Mouse (Mus musculus) thymus, adult 2 months (tissue): ENCODE data around the gene Il1rapl2.

Experiments
- CTCF ChIP-seq: fragments of 200-500 bp; IDR thresholded peaks from 2 replicates; pipeline ENCODE4 v1.5.1; 2012; ENCODE audit warnings: mild to moderate bottlenecking, control low read depth, low read length, moderate library complexity, borderline replicate concordance; ENCODE audit not compliant: control insufficient read depth, poor library complexity, insufficient read depth; ENCODE audit errors: extremely low read depth
- POLR2A ChIP-seq: fragments of 200-500 bp; IDR thresholded peaks from 2 replicates; pipeline ENCODE4 v1.6.1; 2012; ENCODE audit warnings: mild to moderate bottlenecking, low read length, control low read depth, moderate library complexity; ENCODE audit not compliant: control insufficient read depth, poor library complexity, insufficient read depth; ENCODE audit errors: extremely low read depth

GRCm38 (mm10) chrX:138831876-138832275 is 1261.5 kb downstream of the Il1rapl2 start:
- no peak for TF ChIP-seq CTCF
- TF ChIP-seq POLR2A, result no peak
